Mouse (Mus musculus): ENCODE results near the gene Gm6583. TPM values are rescaled to one million over a fixed set of nuclear protein-coding genes. Genes with fewer than 3 reads are reported as not detected.

Gm6583 gene
- polyA plus RNA-seq, 1 experiment from 2014 or later, result 0.13 TPM

DNA sequence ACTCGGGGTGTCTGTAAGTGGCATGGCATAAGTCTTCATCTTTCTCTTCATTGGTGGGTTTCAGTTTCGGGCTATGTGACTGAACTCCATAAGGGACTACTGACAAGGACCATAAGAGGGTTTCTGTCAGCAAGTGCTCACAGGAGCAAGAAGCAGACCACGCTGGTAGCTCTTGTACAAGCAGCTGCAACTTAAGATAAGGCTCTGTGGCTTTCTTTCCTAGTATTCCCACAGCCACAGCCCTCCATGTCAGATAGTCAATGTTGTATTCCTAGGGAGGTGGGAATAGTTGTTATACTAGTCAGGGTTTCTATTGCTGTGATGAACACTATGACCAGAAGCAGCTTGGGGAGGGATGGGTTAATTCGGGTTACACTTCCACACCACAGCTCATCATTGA lies 3.7 kb upstream of the Gm6583 start:
- H3K27ac ChIP-seq, result no peak overlapping the region
- H3K36me3 ChIP-seq (replicated peaks; ENCODE audit: control insufficient read depth, insufficient read depth), result peaks cover 56% of the 10 kb centered on the region

DNA sequence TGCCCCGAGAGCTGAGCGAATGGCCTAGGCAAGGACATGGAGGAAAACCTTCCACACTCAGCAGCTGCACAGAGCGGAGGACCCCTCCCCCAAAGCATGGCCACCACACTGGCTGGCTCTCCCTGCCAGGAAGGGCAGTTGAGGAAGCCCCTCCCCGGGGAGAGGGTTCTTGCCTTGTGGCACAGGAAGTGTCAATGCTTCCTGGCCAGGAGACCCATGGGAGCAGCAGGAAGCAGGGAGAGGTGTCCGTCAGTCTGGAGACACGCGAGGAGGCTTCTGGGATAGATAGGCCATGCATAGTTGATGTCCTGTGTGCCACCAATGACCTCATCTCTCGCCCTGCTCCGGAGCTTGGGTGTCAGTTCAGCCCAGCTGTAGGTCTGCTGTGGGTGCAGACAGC lies 489 bp upstream of the Gm6583 start:
- Histone ChIP-seq H3K4me1 (replicated peaks; ENCODE audit: control insufficient read depth, insufficient read depth, low read length) (no peaks in the 10 kb centered on the region), H3K27ac (no peak overlapping the region), H3K9ac (no peak overlapping the region), H3K4me2 (replicated peaks) (no peak overlapping the region), H3K36me3 (replicated peaks; ENCODE audit: control insufficient read depth, insufficient read depth) (peaks cover 60% of the 10 kb centered on the region), H3K4me3 (replicated peaks; ENCODE audit: low read length) (no peak overlapping the region), H3K27me3 (ENCODE audit: control insufficient read depth, insufficient read depth, low read length) (no peaks in the 10 kb centered on the region), H3K9me3 (ENCODE audit: control insufficient read depth, low read length) (no peaks in the 10 kb centered on the region)
- WGBS, result 89% methylated on average over 9 of the region's 9 CpGs
- ATAC-seq (ENCODE audit: low FRiP score), result no peak
- no peak for DNase-seq (ENCODE audit: low spot score)

More for the DNA sequence above, 3.7 kb upstream of the Gm6583 start:
- no peaks in the 10 kb centered on the region for H3K27me3 ChIP-seq (ENCODE audit: control insufficient read depth, insufficient read depth, low read length)
- no peak overlapping the region for H3K9ac ChIP-seq
- ATAC-seq (ENCODE audit: low FRiP score), result no peak
- no peaks in the 10 kb centered on the region for H3K4me1 ChIP-seq (replicated peaks; ENCODE audit: control insufficient read depth, insufficient read depth, low read length)
- H3K9me3 ChIP-seq (ENCODE audit: control insufficient read depth, low read length), result no peaks in the 10 kb centered on the region
- H3K4me2 ChIP-seq (replicated peaks), result no peak overlapping the region
- no peak for DNase-seq (ENCODE audit: low spot score)
- WGBS, result 94% methylated on average over 4 of the region's 4 CpGs
- no peak overlapping the region for H3K4me3 ChIP-seq (replicated peaks; ENCODE audit: low read length)

DNA sequence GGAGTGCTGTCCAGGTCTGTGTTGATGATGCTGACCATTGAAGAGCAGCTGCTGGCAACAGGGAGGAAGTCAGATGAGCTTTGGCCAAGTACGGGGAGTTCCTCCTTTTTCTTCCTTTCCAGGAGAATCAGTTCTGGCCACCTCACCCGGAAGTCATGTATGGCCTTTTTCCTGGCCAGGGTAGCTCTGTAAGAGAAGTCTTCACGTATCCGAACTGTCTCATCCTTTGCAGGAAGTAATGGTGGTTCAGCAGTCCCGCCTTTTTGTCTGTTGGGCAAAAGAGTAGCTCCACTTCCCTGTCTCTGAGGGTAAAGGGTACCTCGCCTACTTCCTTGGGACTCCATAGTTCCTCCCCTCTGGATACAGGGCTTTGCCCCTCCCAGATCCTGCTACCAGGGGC lies 340 bp downstream of the Gm6583 start:
- H3K27ac ChIP-seq, result no peak overlapping the region
- H3K4me1 ChIP-seq (replicated peaks; ENCODE audit: control insufficient read depth, insufficient read depth, low read length), result no peaks in the 10 kb centered on the region
- ATAC-seq (ENCODE audit: low FRiP score) (no peak), DNase-seq (ENCODE audit: low spot score) (no peak)
- H3K9me3 ChIP-seq (ENCODE audit: control insufficient read depth, low read length), result no peaks in the 10 kb centered on the region
- WGBS, result 94% methylated on average over 6 of the region's 6 CpGs
- no peak overlapping the region for H3K9ac ChIP-seq
- peaks cover 69% of the 10 kb centered on the region for H3K36me3 ChIP-seq (replicated peaks; ENCODE audit: control insufficient read depth, insufficient read depth)
- H3K27me3 ChIP-seq (ENCODE audit: control insufficient read depth, insufficient read depth, low read length), result no peaks in the 10 kb centered on the region
- no peak overlapping the region for H3K4me3 ChIP-seq (replicated peaks; ENCODE audit: low read length)
- H3K4me2 ChIP-seq (replicated peaks), result no peak overlapping the region

DNA sequence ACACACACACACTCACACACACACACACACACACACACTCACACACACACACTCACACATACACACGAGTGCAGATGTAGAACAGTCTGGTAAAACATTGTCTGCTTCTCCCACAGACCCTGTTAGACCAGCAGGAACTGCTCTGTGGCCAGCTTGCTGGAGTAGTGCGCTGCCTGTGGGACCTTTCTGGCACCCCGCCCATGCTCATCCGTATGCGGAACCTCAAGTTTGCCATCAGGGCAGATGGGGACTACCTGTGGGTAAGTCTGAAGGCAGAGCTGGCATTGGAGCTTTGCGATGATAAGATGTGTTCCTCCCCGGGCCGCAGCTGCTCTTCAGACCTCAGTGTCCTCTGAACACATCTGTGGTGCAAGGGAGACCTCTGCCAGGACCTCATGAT lies 6.7 kb downstream of the Gm6583 start:
- no peak for ATAC-seq (ENCODE audit: low FRiP score)
- DNase-seq (ENCODE audit: low spot score), result no peak
- Histone ChIP-seq H3K4me1 (replicated peaks; ENCODE audit: control insufficient read depth, insufficient read depth, low read length) (peaks cover 20% of the 10 kb centered on the region; the same call in 1 of the 2 replicates), H3K27me3 (ENCODE audit: control insufficient read depth, insufficient read depth, low read length) (no peaks in the 10 kb centered on the region), H3K4me3 (replicated peaks; ENCODE audit: low read length) (no peak overlapping the region), H3K9ac (no peak overlapping the region), H3K27ac (no peak overlapping the region), H3K4me2 (replicated peaks) (no peak overlapping the region), H3K9me3 (ENCODE audit: control insufficient read depth, low read length) (no peaks in the 10 kb centered on the region), H3K36me3 (replicated peaks; ENCODE audit: control insufficient read depth, insufficient read depth) (peaks cover 80% of the 10 kb centered on the region)
- WGBS, result 86% methylated on average over 8 of the region's 8 CpGs

DNA sequence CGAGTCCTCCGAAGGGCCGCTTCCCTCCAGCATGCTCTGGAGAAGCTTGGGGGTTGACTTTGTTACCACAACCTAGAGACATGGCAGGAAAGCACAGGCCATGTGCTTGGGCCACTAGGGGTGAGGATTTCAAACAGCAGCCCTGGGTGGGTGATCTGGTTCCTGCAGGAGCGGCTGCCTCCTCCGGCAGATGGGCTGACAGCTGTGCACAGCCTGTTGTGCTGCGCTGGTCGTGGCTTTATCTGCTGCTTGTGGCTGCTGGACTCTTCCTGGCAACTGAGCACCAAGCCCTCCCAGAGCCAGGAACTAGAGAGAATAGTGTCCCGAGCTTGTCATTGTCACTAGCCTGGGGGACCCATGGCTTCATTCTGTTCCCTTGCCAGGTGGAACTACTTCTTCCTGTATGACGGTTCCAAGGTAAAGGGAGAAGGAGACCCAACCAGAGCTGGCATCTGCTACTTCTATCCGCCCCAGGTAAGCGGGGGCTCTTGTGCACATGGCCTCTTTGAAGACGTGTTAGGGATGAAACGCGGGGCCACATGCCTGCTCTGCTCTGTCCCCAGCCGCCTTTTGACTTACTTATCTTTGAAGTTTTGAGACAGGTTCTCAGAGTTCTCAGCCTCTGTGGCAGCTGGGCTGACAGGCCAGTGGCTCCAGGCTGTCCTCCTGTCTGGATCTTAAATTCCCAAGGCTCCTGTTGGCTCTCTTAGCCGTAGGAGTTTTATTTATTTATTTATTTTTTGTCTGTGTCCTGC lies 9.4 kb downstream of the Gm6583 start:
- DNase-seq (ENCODE audit: low spot score), result no peak
- 84% methylated on average over 16 of the region's 16 CpGs for WGBS

DNA sequence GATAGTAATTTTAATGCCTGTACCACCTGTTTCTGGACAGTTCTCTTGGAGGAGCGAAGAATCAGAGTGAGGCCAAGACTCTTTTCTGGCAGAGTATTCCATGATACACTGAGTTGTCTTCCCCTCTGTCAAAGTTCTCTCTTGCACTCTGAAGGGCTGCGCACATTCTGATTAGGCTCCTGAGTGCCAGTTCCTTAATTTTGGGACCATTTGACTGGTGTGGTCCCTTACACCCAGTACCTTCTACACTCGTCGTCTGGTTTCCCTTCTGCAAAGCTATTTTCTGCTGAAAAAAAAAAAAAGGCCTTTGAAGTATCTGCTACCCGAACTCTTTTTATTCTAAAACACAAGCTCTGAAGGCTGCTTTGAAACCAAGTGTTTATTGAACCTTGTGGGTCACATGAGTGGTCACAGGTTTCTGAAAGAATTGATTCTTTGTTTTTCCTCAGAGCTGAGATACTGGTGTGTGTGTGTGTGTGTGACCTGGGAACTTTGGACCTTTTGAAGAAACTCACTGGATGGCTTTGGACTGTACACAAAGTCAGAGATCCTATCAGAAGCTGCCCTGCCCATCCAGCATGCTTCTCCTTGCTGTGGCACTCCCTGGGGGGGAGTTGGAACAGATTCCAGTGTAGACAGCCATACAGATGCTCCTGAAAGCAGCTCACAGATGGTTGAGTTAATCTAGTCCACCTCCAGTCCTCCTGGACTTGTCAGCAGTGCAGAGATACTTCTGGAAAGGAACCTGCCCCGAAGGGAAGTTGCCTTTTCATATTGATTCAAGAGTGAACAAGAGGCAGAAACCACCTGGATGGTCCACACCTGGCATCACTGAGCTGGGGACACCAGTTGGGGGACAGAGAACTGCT lies 11.5 kb downstream of the Gm6583 start:
- Histone ChIP-seq H3K36me3 (replicated peaks; ENCODE audit: control insufficient read depth, insufficient read depth) (peaks cover 40% of the 10 kb centered on the region), H3K4me3 (replicated peaks; ENCODE audit: low read length) (no peak overlapping the region), H3K27ac (no peak overlapping the region), H3K9me3 (ENCODE audit: control insufficient read depth, low read length) (no peaks in the 10 kb centered on the region), H3K4me2 (replicated peaks) (no peak overlapping the region), H3K9ac (0 out of 2 replicates have a peak overlapping the region, but pooled peaks have one; percentile 16), H3K4me1 (replicated peaks; ENCODE audit: control insufficient read depth, insufficient read depth, low read length) (peaks cover 37% of the 10 kb centered on the region; the same call in 1 of the 2 replicates), H3K27me3 (ENCODE audit: control insufficient read depth, insufficient read depth, low read length) (no peaks in the 10 kb centered on the region)
- WGBS, result 76% methylated on average over 6 of the region's 6 CpGs
- ATAC-seq (ENCODE audit: low FRiP score), result no peak
- DNase-seq (ENCODE audit: low spot score), result no peak

More for the DNA sequence above, 9.4 kb downstream of the Gm6583 start:
- Histone ChIP-seq H3K9me3 (ENCODE audit: control insufficient read depth, low read length) (no peaks in the 10 kb centered on the region), H3K4me2 (replicated peaks) (no peak overlapping the region; the same call in 1 of the 2 replicates), H3K9ac (0 out of 2 replicates have a peak overlapping the region, but pooled peaks have one; percentile 16), H3K36me3 (replicated peaks; ENCODE audit: control insufficient read depth, insufficient read depth) (peaks cover 54% of the 10 kb centered on the region), H3K27me3 (ENCODE audit: control insufficient read depth, insufficient read depth, low read length) (no peaks in the 10 kb centered on the region), H3K4me3 (replicated peaks; ENCODE audit: low read length) (no peak overlapping the region), H3K27ac (no peak overlapping the region), H3K4me1 (replicated peaks; ENCODE audit: control insufficient read depth, insufficient read depth, low read length) (peaks cover 37% of the 10 kb centered on the region; the same call in 1 of the 2 replicates)
- ATAC-seq (ENCODE audit: low FRiP score), result no peak

DNA sequence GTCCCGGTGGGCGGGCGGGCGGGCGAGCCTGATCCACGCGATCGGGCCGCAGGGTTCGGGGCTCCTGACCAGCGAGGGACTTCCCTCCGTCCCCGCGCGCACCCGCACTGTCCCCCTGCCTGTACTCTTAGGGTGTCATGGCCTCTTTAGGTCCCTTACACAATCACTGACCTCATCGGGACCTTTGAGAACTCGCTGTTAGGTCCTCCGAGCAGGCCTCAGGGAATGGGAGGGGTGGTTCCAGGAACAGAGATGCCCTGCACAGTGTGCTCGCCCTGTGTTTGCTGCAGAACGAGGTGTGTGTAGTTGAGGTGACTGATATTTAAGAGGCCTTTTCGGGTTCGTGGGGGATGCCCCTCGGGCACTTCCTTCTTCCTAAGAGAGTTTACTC lies 12.6 kb downstream of the Gm6583 start:
- Histone ChIP-seq H3K27me3 (ENCODE audit: control insufficient read depth, insufficient read depth, low read length) (no peaks in the 10 kb centered on the region), H3K4me3 (replicated peaks; ENCODE audit: low read length) (peak overlapping the region; percentile 92), H3K36me3 (replicated peaks; ENCODE audit: control insufficient read depth, insufficient read depth) (peaks cover 40% of the 10 kb centered on the region), H3K4me2 (replicated peaks) (peak overlapping the region; percentile 84), H3K27ac (peak overlapping the region; percentile 58), H3K9ac (peak overlapping the region; percentile 84), H3K4me1 (replicated peaks; ENCODE audit: control insufficient read depth, insufficient read depth, low read length) (peaks cover 37% of the 10 kb centered on the region; the same call in 1 of the 2 replicates), H3K9me3 (ENCODE audit: control insufficient read depth, low read length) (no peaks in the 10 kb centered on the region)
- WGBS, result under 1% methylated on average over 18 of the region's 24 CpGs
- peak; percentile 75 for ATAC-seq (ENCODE audit: low FRiP score)
- peak; percentile 56 for DNase-seq (ENCODE audit: low spot score)

DNA sequence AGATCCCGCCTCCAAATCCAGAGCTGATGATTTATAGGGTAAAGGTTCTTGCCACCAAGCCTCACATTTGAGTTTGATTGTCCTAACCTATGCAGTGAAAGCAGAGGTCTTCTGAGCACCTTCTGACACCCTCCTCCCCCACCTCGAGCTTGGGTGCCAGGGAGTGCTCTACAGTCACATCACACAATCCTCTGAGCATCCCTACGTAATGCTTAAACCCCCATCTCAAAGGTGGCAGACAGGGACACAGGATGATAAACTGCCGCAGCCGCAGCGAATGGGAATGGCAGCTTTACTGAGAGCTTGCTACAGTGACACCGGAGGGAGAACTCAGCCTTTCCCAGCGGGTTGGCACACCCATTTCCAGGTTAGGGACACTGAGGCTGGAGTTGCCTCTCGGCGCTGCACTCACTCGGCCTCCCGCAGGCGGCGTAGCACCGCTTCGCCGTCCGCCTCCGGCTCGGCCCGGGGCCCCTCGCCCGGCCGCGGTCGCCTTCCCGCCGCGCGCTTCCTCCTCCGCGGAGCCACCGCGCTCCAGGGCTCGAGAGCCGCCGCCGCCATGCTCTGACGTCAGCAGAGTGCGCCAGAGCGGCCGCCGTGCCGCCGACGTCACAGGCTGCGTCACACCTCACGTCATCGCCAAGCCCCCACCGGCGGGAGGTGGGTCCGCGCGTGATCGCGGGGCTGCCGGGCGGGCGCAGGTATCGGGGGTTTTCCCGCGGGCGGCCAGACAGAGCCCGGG lies 13.2 kb downstream of the Gm6583 start, which contains the start of the genes Srrd and Hps4:
Srrd (minus strand) TSS at position 578 of the 742 bp plus-strand sequence.
Hps4 (plus strand) TSS at position 621 of the 742 bp plus-strand sequence.
- Histone ChIP-seq H3K4me1 (replicated peaks; ENCODE audit: control insufficient read depth, insufficient read depth, low read length) (peaks cover 37% of the 10 kb centered on the region; the same call in 1 of the 2 replicates), H3K9me3 (ENCODE audit: control insufficient read depth, low read length) (no peaks in the 10 kb centered on the region), H3K36me3 (replicated peaks; ENCODE audit: control insufficient read depth, insufficient read depth) (peaks cover 40% of the 10 kb centered on the region), H3K27me3 (ENCODE audit: control insufficient read depth, insufficient read depth, low read length) (no peaks in the 10 kb centered on the region), H3K9ac (peak within 1 kb of the TSS; percentile 84), H3K4me2 (replicated peaks) (peak within 1 kb of the TSS; percentile 84), H3K4me3 (replicated peaks; ENCODE audit: low read length) (peak within 1 kb of the TSS; percentile 92), H3K27ac (peak within 1 kb of the TSS; percentile 58)
- DNase-seq (ENCODE audit: low spot score) (peak; percentile 91), ATAC-seq (ENCODE audit: low FRiP score) (peak; percentile 71)
- 3% methylated on average over 62 of the region's 64 CpGs for WGBS
